Mouse (Mus musculus) stomach, embryonic 16.5 days (tissue): Measurements from ENCODE around the gene Pml. TPM values are rescaled to one million over a fixed set of nuclear protein-coding genes. Genes with fewer than 3 reads are reported as not detected.
"Not testable (repeated sequence)": the region's sequence is repeated elsewhere in the genome, so short reads cannot be mapped to it uniquely, and the experiment has no call there.

Experiments
- ATAC-seq: fragments of 200-750 bp; cut with Nextera tagmentation; 2 replicates; pipeline ENCODE4 v1.8.0; 2017; ENCODE audit warnings: moderate number of reproducible peaks, moderate TSS enrichment; ENCODE audit not compliant: insufficient read depth, low FRiP score
- H3K27ac ChIP-seq: fragments of 300-500 bp; sonication (generic); 2 replicates; pipeline ENCODE4 v1.5.1; 2014; ENCODE audit warnings: low read length
- H3K27me3 ChIP-seq: fragments of 300-500 bp; sonication (generic); 2 replicates; pipeline ENCODE4 v1.6.1; 2014; ENCODE audit warnings: low read length, control low read depth, mixed read lengths; ENCODE audit not compliant: control insufficient read depth, insufficient read depth
- H3K36me3 ChIP-seq: fragments of 300-500 bp; sonication (generic); 2 replicates; pipeline ENCODE4 v1.6.1; 2014; ENCODE audit warnings: low read length; ENCODE audit not compliant: control insufficient read depth, insufficient read depth
- H3K4me1 ChIP-seq: fragments of 300-500 bp; sonication (generic); 2 replicates; pipeline ENCODE4 v1.6.1; 2014; ENCODE audit warnings: low read length, control low read depth, mixed read lengths; ENCODE audit not compliant: control insufficient read depth, insufficient read depth
- H3K4me2 ChIP-seq: fragments of 300-500 bp; sonication (generic); 2 replicates; pipeline ENCODE4 v1.6.1; 2014; ENCODE audit warnings: low read depth, low read length, mixed read lengths
- H3K4me3 ChIP-seq: fragments of 300-500 bp; sonication (generic); replicated peaks from 2 replicates; pipeline ENCODE4 v1.5.1; 2014; ENCODE audit warnings: mild to moderate bottlenecking, low read length
- H3K9ac ChIP-seq: fragments of 300-500 bp; sonication (generic); 2 replicates; pipeline ENCODE4 v1.6.1; 2014; ENCODE audit warnings: low read length
- H3K9me3 ChIP-seq: fragments of 300-500 bp; sonication (generic); replicated peaks from 2 replicates; pipeline ENCODE4 v1.6.1; 2016; ENCODE audit warnings: low read length, control low read depth; ENCODE audit not compliant: control insufficient read depth
- WGBS: fragments of 180-500 bp; shearing (Covaris S2); extraction: QIAGEN DNeasy Blood & Tissue Kit; methylation state at CpG from one replicate; pipeline ENCODE4 v1.1.7; 2014; 5-methylcytosine and 5-hydroxymethylcytosine counted together
- polyA plus RNA-seq: library from polyadenylated mRNA; unstranded; fragments of >200 nt; fragmentation: Nextera tagmentation; extraction: Ambion mirVana; gene quantifications from 2 replicates; pipeline ENCODE4 v1.2.1, GENCODE M21; 2015

The Pml gene
- polyA plus RNA-seq, 1 experiment from 2014 or later: 17.9 TPM

DNA sequence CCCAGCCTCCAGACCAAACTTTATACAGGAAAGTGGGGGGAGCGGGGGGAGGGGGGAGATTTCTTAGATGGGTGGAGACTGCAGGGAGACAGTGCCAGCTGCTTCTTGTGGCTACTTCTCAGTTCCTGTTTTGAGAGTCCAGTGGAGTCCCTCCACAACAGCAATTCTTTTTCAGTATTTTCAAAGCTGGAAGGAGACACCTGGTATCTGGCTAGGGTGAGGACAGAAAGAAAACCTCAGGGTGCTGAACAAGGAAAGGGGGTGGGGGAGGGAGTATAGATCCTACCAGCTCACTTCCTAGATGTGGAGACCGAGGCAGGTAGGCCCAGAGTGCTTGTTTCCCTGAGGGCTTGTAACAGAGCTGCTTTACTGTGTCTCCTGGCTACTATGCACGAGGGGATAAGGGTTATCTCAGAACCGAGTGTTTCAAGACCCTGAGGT, 17.0 kb upstream of the Pml start:
- H3K27ac ChIP-seq: peak overlapping the region; percentile 27; the same call in 1 of the 2 replicates
- no peak for ATAC-seq

DNA sequence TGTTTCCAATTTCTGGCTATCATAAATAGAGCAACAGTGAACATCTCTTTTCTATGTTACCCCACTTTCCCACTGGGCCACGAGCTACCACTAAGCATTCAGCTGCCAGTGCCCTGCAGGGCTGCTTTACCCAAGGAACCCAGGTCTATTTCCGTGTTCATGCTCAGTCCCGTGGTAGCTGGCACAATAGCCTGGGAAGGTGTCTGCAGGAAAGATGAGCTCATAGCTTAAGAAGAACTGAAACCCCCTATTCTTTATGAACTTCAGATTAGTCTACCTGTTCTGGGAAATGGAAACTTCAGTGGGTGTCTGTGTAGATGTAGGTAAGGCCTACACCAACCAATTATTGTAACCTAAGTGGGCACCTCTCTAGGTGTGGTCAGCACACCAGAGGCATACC, 15.8 kb upstream of the Pml start:
- no peaks in the 10 kb centered on the region for H3K36me3 ChIP-seq
- H3K27me3 ChIP-seq: no peaks in the 10 kb centered on the region
- ATAC-seq: no peak
- no peak overlapping the region for H3K9ac ChIP-seq
- H3K4me2 ChIP-seq: no peak overlapping the region
- no peaks in the 10 kb centered on the region for H3K9me3 ChIP-seq
- no peak overlapping the region for H3K27ac ChIP-seq
- WGBS: 65% methylated on average over 3 of the region's 3 CpGs
- peaks cover 10% of the 10 kb centered on the region for H3K4me1 ChIP-seq
- no peak overlapping the region for H3K4me3 ChIP-seq

More for the DNA sequence above, 17.0 kb upstream of the Pml start:
- H3K4me1 ChIP-seq: peaks cover 10% of the 10 kb centered on the region
- H3K4me3 ChIP-seq: no peak overlapping the region
- no peak overlapping the region for H3K4me2 ChIP-seq
- WGBS: 30% methylated on average over 4 of the region's 4 CpGs
- no peaks in the 10 kb centered on the region for H3K36me3 ChIP-seq
- no peaks in the 10 kb centered on the region for H3K27me3 ChIP-seq
- H3K9me3 ChIP-seq: no peaks in the 10 kb centered on the region
- H3K9ac ChIP-seq: peak overlapping the region; percentile 50; the same call in 1 of the 2 replicates

DNA sequence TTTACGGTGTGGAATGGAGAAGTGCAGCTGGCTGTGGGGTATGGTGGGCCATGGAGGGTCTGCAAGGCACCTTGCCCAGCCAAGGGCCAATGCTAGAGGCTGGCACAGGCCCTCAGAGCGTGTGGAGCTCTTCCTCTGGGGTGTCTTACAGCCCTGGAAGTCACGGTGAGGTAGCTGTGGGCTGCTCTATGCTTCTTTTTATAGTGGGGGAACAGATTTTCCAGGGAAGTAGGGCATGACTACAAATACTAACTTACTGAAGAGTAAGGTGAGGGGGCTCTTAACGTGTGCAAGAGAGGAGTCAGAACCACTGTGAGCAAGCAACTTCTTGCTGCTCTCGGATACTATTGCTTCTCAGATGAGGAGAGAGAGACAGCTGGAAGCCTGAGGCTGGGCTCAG, 12.9 kb upstream of the Pml start:
- no peaks in the 10 kb centered on the region for H3K9me3 ChIP-seq
- H3K4me1 ChIP-seq: peaks cover 10% of the 10 kb centered on the region
- no peak overlapping the region for H3K4me3 ChIP-seq
- 0 out of 2 replicates have a peak, but pooled peaks cover 3% of the 10 kb centered on the region for H3K36me3 ChIP-seq
- ATAC-seq: no peak
- H3K27ac ChIP-seq: no peak overlapping the region
- no peaks in the 10 kb centered on the region for H3K27me3 ChIP-seq
- 89% methylated on average over 5 of the region's 5 CpGs for WGBS
- H3K9ac ChIP-seq: no peak overlapping the region
- H3K4me2 ChIP-seq: no peak overlapping the region

DNA sequence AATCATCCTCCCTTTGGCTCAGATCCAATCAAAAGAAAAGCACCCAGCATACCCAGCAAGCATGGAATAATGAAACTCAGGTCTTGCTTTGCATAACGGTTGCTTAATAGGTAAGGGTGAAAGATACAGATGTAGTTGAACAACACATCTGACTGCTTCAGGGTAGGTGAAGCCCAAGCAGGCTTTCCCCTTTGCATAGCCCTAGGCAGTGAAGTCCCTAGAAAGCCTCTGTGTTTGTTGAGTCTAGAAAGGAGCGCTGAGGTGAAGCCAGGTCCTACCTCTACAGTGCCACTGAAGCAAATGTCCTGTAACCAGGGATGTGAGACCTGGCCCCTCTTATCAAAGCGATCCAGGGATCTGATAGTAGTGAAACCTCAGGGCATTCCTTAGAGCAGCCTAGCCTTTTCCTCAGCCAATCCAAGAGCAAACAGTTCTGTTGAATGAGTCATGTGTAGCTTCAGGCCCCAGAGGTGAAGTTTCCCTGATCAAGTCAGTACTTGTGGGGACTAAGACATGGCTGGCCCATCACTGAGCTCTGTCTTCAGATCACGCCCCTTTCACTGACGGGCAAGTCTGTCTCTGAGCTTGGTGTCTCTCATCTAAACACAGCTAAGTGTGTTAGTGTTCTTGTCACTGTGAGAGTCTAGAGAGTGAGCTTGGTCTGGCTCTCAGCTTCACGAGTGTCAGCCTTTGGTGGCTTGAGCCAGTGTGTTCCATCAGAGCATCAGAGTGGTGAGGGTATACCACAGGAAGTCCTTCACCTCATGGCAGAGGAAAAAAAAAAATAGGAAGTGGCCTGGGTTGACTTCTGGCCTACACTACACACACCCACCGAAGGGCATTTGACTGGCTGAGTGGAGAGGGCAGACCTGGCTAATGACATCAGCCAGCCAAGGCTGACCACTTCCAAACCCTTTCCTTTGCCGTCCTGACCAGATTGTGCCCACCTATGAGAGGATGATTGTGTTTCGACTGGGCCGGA, 6.4 kb upstream of the Pml start:
- Histone ChIP-seq H3K4me3 (no peak overlapping the region), H3K9me3 (no peaks in the 10 kb centered on the region), H3K4me1 (peaks cover 6% of the 10 kb centered on the region), H3K4me2 (no peak overlapping the region), H3K27me3 (no peaks in the 10 kb centered on the region), H3K27ac (peak overlapping the region; percentile 43; the same call in 1 of the 2 replicates), H3K36me3 (0 out of 2 replicates have a peak, but pooled peaks cover 3% of the 10 kb centered on the region), H3K9ac (no peak overlapping the region)
- ATAC-seq: no peak
- 81% methylated on average over 10 of the region's 10 CpGs for WGBS

DNA sequence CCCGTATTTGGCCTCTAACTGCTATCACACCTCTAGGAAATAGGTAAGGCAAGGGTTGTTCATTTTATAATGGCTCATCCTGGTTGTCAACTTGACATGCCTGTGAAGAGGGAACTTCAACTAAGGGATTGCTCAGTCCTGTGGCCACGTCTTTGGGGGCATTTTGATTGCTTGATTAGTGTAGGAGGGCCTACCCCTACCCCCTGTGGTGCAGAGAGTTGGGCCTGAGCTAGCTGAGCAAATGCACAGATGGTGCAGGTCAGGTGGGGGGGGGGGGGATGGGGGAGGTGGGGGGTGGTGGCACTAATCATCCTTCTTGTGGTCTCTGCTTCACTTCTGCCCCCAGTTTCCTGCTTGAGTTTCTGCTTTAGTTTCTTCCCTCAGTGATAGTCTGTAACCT, 5.5 kb upstream of the Pml start:
- Histone ChIP-seq H3K4me1 (peaks cover 12% of the 10 kb centered on the region), H3K9me3 (no peaks in the 10 kb centered on the region), H3K36me3 (0 out of 2 replicates have a peak, but pooled peaks cover 3% of the 10 kb centered on the region), H3K27me3 (no peaks in the 10 kb centered on the region), H3K4me2 (no peak overlapping the region), H3K27ac (no peak overlapping the region), H3K4me3 (no peak overlapping the region), H3K9ac (no peak overlapping the region)
- no peak for ATAC-seq
- 53% methylated on average over 2 of the region's 2 CpGs for WGBS

DNA sequence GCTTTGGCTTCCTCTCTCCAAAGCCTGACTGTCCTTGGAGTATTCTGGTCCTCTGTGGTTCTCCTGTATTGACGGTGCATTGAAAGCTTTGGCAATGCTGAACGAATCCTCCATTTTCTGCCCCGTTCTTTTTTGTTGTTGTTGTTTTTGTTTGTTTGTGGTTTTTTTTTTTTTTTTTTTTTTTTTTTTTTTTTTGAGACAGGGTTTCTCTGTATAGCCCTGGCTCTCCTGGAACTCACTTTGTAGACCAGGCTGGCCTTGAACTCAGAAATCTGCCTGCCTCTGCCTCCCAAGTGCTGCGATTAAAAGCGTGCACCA, 4.2 kb upstream of the Pml start:
- Histone ChIP-seq H3K4me3 (peak overlapping the region; percentile 83), H3K4me1 (peaks cover 16% of the 10 kb centered on the region), H3K27ac (peak overlapping the region; percentile 66), H3K9ac (peak overlapping the region; percentile 80), H3K4me2 (peak overlapping the region; percentile 86)
- 60% methylated on average over 5 of the region's 5 CpGs for WGBS
- ATAC-seq, H3K27me3 ChIP-seq, H3K36me3 ChIP-seq, H3K9me3 ChIP-seq: not testable (repeated sequence)

DNA sequence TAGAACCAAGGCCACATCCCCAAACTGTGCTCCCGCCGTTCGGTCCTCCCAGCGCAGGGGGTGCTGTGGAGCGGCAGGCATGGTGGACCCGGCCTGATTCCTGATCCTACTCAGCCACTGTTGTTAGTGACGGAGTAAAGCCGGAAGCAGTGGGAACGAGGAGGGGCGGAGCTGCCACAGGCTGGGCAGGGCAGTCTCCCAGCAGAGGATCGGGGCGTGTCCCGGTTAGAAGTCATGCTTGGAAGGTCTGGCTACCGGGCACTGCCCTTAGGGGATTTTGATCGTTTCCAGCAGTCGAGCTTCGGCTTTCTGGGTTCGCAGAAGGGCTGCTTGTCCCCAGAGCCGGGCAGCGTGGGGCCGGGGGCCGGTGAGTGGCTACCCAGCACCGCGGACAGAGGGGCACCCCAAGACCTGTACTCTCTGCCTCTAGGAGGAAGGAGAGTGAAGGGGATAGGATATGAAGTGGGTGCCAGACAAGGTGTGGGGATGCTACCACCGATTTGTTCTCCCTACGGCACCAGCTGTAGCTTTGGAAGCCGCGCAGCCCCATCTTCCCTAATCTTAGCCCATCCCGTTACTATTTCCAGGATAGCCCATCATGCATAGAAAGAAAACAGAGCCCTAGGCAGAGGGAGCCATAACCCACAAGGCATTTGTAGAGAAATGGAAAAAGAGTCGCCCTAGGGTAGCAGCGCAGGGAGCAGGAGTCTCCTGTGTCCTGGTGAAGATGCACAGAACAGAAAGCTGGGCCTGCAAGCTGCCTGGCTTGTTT, 3.6 kb upstream of the Pml start, which contains the start of gene Stoml1:
Stoml1 (plus strand) TSS at position 132 of the 772 bp plus-strand sequence.
- peak; percentile 96 for ATAC-seq
- H3K9me3 ChIP-seq: no peaks in the 10 kb centered on the region
- H3K36me3 ChIP-seq: no peaks in the 10 kb centered on the region
- peaks cover 22% of the 10 kb centered on the region for H3K4me1 ChIP-seq
- under 1% methylated on average over 31 of the region's 31 CpGs for WGBS
- H3K4me3 ChIP-seq: peak within 1 kb of the TSS; percentile 83
- peak within 1 kb of the TSS; percentile 80 for H3K9ac ChIP-seq
- no peaks in the 10 kb centered on the region for H3K27me3 ChIP-seq
- H3K4me2 ChIP-seq: peak within 1 kb of the TSS; percentile 86
- peak within 1 kb of the TSS; percentile 66 for H3K27ac ChIP-seq

DNA sequence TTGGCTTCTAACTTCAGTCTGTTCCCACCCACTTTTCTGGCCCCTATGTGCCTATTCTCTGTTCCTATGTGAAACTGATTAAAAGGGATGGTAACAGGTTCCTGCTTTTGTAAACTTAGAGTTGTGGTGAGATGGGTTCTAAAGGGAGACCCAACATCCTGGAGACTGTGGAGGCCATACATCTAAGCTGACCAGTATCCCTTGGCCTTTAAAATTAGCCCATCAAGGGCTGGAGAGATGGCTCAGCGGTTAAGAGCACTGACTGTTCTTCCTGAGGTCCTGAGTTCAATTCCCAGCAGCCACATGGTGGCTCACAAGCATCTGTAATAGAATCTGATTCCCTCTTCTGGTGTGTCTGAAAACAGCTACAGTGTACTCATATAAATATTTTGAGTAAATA, 1.1 kb upstream of the Pml start:
- Histone ChIP-seq H3K27ac (peak overlapping the region; percentile 93; the same call in 1 of the 2 replicates), H3K4me1 (peaks cover 41% of the 10 kb centered on the region)
- not testable (repeated sequence) for H3K27me3 ChIP-seq, H3K4me3 ChIP-seq, H3K9ac ChIP-seq, H3K36me3 ChIP-seq, H3K4me2 ChIP-seq, ATAC-seq, H3K9me3 ChIP-seq
- 97% methylated on average over 1 of the region's 1 CpGs for WGBS

DNA sequence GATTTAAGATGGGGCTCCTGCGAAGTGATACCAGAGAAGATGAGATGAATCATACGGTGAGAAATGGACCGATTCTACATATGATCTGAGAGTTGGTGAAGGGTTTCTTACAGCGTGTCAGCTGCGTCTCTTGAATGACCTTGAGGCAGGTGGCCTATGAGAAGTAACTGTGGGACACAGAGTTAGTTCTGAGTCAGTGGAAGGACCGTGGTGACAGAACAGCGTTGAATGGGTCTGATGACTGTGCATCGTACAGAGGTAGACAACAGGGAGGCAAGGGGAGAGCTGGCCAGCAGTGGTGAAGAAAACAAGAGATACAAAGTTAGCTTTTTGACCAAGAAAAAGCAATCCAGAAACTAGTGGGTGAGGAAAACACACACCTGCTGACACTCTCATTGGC, 736 bp upstream of the Pml start:
- ATAC-seq: no peak
- peak overlapping the region; percentile 66 for H3K4me2 ChIP-seq
- no peaks in the 10 kb centered on the region for H3K36me3 ChIP-seq
- H3K4me3 ChIP-seq: no peak overlapping the region; the same call in 1 of the 2 replicates
- H3K4me1 ChIP-seq: peaks cover 42% of the 10 kb centered on the region
- H3K9me3 ChIP-seq: no peaks in the 10 kb centered on the region
- H3K27ac ChIP-seq: peak overlapping the region; percentile 93
- WGBS: 67% methylated on average over 8 of the region's 8 CpGs
- H3K9ac ChIP-seq: peak overlapping the region; percentile 80
- no peaks in the 10 kb centered on the region for H3K27me3 ChIP-seq
